Mouse (Mus musculus) lung, adult 2 months (tissue): Measurements from ENCODE around the gene Zdhhc14. TPM values are rescaled to one million over a fixed set of nuclear protein-coding genes. Genes with fewer than 3 reads are reported as not detected.

Experiments
- DNase-seq: peaks from one replicate; pipeline ENCODE4 v3.0.0; 2022
- H3K4me1 ChIP-seq: fragments of 200-500 bp; 2 replicates; pipeline ENCODE4 v1.6.1; 2011; ENCODE audit warnings: low read length; ENCODE audit not compliant: control insufficient read depth, insufficient read depth
- H3K4me3 ChIP-seq: fragments of 200-500 bp; replicated peaks from 2 replicates; pipeline ENCODE3; 2011; ENCODE audit warnings: low read depth, mild to moderate bottlenecking, control low read depth, low read length; ENCODE audit errors: extremely low read depth
- CTCF ChIP-seq: fragments of 200-500 bp; IDR thresholded peaks from 2 replicates; pipeline ENCODE4 v1.5.1; 2011; ENCODE audit warnings: mild to moderate bottlenecking, low read length, control low read depth; ENCODE audit not compliant: insufficient read depth
- POLR2A ChIP-seq: fragments of 200-500 bp; IDR thresholded peaks from 2 replicates; pipeline ENCODE4 v1.6.1; 2011; ENCODE audit warnings: low read depth, mild to moderate bottlenecking, control low read depth, low read length, borderline replicate concordance; ENCODE audit errors: extremely low read depth
- WGBS: fragments of 180-500 bp; shearing (Covaris S2); methylation state at CpG from one replicate; pipeline ENCODE4 v1.1.7; 2018; 5-methylcytosine and 5-hydroxymethylcytosine counted together
- polyA plus RNA-seq: library from polyadenylated mRNA; depleted of rRNA; stranded (reverse); fragments of >200 nt; gene quantifications from 2 replicates; pipeline ENCODE4 v1.2.3, GENCODE M21; 2012

Gene Zdhhc14
- polyA plus RNA-seq, 1 experiment = 5.8 TPM

DNA sequence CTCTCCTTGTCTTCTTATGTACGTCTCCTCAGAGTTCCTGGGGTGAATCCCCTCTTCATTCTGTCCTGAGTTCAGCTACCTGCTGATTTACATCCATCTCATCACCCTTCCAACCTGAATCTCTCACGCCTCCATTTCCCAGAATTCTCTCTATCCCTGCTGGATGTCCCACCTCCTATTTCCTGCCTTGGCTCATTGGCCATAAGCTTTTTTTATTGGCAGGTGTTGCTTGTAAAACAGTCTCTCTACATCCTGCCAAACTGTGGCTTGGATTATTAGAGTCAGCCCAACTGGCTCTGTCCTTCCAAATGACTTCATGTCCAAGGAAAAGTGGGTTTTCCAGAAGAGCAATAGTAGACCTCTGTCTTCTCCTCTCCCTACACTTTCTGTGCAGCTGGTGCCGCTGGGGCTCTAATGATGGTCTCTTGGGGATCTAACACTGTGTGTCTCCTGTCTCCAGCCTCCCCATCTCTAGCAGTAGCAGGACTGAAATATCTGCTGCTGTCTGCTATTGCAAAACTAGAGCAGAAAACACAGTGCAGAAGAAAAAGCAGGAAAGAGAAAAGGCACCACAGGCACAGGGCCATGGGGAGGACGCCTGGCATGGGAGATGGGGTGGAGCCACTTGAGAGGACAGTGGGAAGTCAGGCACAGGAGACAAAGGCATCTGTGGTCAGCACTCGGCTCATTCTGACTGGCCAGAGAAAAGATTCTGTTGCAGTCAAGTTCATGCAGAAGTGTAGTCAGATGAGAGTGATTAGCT, 288.0 kb downstream of the Zdhhc14 start:
- TF ChIP-seq POLR2A (no peak), CTCF (no peak)
- WGBS = 62% methylated on average over 5 of the region's 5 CpGs

DNA sequence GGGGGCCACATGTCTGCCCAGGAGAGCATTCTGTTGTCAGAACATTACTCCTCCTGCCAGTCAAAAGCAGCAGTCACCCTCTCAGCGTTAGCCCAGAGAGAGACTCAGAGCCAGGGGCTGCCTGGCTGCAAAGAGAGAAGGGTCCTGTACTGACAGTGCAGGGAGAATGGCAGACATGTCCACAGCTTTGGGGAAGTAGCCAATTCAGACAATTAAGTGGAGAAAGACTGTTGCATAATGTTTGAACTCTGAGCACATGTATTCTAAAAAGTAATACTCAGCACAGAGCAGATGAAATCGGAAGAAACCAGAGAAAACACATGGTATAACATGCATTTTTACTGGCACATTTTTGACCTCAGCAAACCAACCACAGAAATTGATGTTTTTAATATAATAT, 292.9 kb downstream of the Zdhhc14 start:
- WGBS = 46% methylated on average over 2 of the region's 2 CpGs
- no peak for DNase-seq
- Histone ChIP-seq H3K4me1 (no peaks in the 10 kb centered on the region), H3K4me3 (no peak overlapping the region)
- TF ChIP-seq POLR2A = no peak
- no peak for TF ChIP-seq CTCF

More for the DNA sequence above, 288.0 kb downstream of the Zdhhc14 start:
- no peak overlapping the region for H3K4me3 ChIP-seq
- no peak for DNase-seq
- no peaks in the 10 kb centered on the region for H3K4me1 ChIP-seq

DNA sequence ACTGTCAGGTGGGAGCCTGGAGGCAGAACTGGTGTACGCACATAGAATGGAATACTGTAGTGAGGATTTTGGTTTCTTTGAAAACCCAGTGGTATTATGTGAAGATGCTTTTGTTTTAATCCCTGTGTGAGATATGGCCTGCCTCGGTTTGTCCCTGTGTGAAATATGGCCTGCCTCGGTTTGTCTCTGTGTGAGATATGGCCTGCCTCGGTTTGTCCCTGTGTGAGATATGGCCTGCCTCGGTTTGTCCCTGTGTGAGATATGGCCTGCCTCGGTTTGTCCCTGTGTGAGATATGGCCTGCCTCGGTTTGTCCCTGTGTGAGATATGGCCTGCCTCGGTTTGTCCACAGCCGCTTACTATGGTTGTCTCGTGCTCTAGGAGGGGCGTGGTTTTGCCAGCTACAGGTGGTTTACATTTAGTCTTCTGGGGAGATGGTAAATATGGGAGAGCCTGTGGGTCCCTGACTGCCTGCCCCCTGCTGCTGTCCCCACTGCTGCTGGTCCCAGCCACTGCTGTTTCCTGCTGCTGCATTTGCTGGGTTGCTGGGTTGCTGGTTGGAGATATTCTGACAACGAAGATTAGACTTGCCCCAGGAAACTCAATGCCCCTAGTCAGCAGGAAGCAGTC, 299.9 kb downstream of the Zdhhc14 start:
- TF ChIP-seq CTCF (no peak), POLR2A (no peak)
- no peak for DNase-seq
- Histone ChIP-seq H3K4me1 (no peaks in the 10 kb centered on the region; the same call in 1 of the 2 replicates), H3K4me3 (no peak overlapping the region)
- 87% methylated on average over 12 of the region's 12 CpGs for WGBS

DNA sequence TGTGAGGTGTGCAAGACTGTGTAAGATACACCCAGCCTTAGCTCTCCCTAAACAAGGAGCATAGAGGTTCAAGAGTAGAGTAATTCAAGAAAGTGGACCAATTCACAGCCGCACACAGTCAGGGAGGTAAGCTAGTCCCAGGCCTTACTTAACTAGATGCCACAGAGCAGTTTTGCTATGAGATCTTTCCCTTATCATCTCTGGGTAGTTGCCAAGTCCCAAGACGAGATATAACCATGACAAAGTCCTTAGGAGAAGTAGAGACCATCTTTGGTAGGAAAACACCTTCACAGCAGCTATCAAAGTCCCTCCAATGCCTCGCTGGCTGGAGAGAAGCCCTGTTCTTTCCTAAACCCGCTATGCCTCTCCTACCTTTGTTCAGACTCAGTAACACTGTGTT, 301.2 kb downstream of the Zdhhc14 start:
- 78% methylated on average over 4 of the region's 4 CpGs for WGBS
- TF ChIP-seq POLR2A = no peak
- no peak for TF ChIP-seq CTCF
- no peak for DNase-seq
- Histone ChIP-seq H3K4me3 (no peak overlapping the region), H3K4me1 (no peaks in the 10 kb centered on the region; the same call in 1 of the 2 replicates)

DNA sequence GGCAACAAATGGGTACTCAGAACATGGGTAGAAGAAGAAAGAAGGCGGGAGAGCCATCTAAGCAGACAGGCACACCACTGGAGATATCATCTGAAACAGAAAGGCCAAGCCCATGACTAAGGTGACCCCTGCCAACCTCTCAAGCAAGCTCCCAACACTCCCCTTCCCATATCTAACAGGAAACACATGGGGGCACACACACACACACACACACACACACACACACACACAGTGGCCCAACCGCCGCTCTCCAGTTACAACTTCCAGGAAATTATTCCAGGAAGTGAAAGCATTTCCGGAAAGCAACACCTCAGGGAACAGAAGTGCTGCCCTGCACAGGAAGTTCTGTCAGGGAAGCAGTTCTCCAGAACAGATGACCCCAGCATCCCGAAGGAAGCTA, 301.9 kb downstream of the Zdhhc14 start:
- no peak for DNase-seq
- no peaks in the 10 kb centered on the region; the same call in 1 of the 2 replicates for H3K4me1 ChIP-seq
- H3K4me3 ChIP-seq = no peak overlapping the region
- TF ChIP-seq CTCF (no peak), POLR2A (no peak)
- 45% methylated on average over 5 of the region's 5 CpGs for WGBS

DNA sequence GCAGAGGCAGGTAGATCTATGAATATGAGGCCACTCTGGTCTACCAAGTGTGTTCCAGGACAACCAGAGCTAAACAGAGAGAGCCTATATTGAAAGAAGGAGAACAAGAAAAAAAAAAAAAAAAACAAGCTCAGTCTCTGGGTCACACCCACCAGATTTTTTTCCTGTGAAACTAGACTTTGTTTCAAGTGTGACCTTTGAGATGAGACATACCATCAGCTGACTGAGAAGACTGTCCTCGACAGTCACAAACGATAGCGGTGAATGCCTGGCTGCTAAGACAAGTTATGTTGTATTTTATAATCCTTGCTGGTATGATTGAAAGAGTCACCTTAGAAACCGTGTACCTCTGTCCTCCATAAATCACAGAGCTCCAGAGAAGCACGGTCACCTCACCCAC, 303.0 kb downstream of the Zdhhc14 start:
- H3K4me3 ChIP-seq = no peak overlapping the region
- TF ChIP-seq POLR2A = no peak
- no peak for TF ChIP-seq CTCF
- 67% methylated on average over 5 of the region's 5 CpGs for WGBS
- DNase-seq = no peak
- no peaks in the 10 kb centered on the region; the same call in 1 of the 2 replicates for H3K4me1 ChIP-seq

DNA sequence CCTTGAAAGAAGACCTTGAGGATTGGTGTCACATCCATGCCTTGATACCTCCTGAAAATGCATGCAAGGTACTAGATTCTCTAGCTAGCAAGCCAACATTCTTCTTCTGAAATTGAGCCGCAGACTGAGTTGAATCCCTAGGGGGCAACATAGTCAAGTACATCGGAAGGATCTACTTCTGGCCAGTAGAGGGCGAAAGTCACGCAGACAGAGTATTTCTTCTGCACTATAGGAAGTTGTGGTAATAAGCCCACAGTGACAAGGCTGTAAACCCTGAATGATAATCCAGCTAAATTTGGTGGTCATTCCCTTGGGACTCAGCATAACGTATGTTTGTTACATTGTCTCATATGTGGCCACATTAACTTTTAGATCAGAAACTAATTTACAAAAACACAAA, 303.5 kb downstream of the Zdhhc14 start:
- no peak overlapping the region for H3K4me3 ChIP-seq
- WGBS = 0% methylated on average over 5 of the region's 5 CpGs
- TF ChIP-seq CTCF (peak; percentile 73), POLR2A (no peak)
- no peaks in the 10 kb centered on the region; the same call in 1 of the 2 replicates for H3K4me1 ChIP-seq
- peak; percentile 44 for DNase-seq

DNA sequence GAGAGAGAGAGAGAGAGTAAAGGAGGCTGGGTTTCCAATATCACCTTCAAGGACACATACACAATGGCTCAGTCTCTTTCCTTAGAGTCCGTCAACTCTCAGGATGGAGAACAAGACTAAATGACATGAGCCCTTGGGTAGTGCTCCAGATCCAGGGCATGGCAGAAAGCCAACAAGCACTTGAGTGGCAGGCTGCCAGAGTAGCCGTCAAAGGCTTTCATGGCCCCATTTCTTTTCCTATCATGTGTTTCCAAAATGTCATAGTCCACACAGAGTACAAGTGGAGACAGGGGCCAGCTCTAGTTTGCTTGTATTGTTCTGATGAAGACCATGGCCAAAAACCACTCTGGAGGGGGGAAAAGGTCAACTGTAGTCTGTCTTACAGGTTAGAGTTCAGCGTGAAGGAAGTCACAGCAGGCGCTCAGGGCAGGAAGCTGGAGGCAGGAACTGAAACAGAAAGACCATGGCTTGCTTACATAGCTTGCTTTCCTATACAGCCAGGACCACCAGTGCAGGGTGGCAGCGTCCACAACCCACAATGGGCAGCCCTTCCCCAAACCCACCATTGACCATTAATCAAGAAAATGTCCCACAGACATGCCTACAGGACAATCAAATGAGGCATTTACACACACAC, 304.9 kb downstream of the Zdhhc14 start:
- TF ChIP-seq POLR2A (no peak), CTCF (no peak)
- Histone ChIP-seq H3K4me1 (peaks cover 6% of the 10 kb centered on the region), H3K4me3 (no peak overlapping the region)
- no peak for DNase-seq
- WGBS = 57% methylated on average over 5 of the region's 5 CpGs

DNA sequence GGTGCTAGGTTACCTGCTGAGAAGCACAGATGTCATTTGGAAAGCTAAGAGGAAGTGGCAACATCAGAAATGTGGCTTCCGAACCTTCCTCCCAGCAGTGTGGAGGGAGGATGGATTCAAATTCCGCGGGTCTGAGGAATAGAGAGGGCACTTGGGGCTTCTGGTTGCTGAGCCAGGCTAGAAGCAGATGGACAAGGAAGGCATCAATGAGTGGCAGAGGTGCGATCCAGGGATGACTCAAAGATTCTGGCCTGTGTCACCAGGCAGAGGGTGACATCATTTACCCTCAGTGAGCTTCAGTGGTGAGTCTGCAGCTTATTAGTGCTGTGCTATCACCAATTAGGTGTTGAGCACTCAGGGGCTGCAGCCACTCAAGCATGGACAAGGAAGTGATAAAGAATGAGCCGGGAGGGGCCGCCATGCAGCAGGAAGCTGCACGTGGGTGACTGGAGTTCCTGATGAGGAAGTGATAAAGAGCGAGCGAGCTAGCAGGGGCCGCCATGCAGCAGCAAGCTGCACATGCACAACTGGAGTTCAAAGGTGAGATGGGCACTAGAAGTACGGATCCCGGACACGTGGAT, 306.0 kb downstream of the Zdhhc14 start:
- Histone ChIP-seq H3K4me3 (no peak overlapping the region), H3K4me1 (peaks cover 6% of the 10 kb centered on the region)
- no peak for TF ChIP-seq POLR2A
- no peak for TF ChIP-seq CTCF
- no peak for DNase-seq
- WGBS = 39% methylated on average over 13 of the region's 13 CpGs
